Mouse (Mus musculus): ENCODE measurements around the gene Vmn1r180. TPM values are rescaled to one million over a fixed set of nuclear protein-coding genes. Genes with fewer than 3 reads are reported as not detected.
"Not testable (repeated sequence)": the region's sequence is repeated elsewhere in the genome, so short reads cannot be mapped to it uniquely, and the experiment has no call there.

Gene Vmn1r180
- total RNA-seq (2014; rRNA removed) = not detected in 2 replicates
- polyA plus RNA-seq (2015; fragmentation: Nextera tagmentation; extraction: Ambion mirVana) = not detected in 2 replicates

- peaks cover 15% of the 10 kb centered on the region; the same call in 1 of the 2 replicates for H3K9me3 ChIP-seq (ENCODE audit: low read length)
- H3K4me2 ChIP-seq (ENCODE audit: low read depth, low read length, poor library complexity, severe bottlenecking) = no peak within 1 kb of the TSS
- H3K4me1 ChIP-seq (ENCODE audit: insufficient read depth, low read length) = no peaks in the 10 kb centered on the region
- no peak within 1 kb of the TSS for H3K9ac ChIP-seq (replicated peaks; ENCODE audit: low read length, poor library complexity, severe bottlenecking)
- no peak within 1 kb of the TSS for H3K27ac ChIP-seq (ENCODE audit: low read depth, low read length)
- H3K36me3 ChIP-seq (ENCODE audit: insufficient read depth, low read length) = no peaks in the 10 kb centered on the region
- H3K4me3 ChIP-seq (ENCODE audit: low read depth, low read length) = no peak within 1 kb of the TSS
- DNase-seq (ENCODE audit: low spot score) = no peak
- no peak for TF ChIP-seq CTCF (IDR thresholded peaks at IDR 0.05)
- H3K27me3 ChIP-seq (ENCODE audit: insufficient read depth, low read length) = no peaks in the 10 kb centered on the region
- no peak for ATAC-seq (ENCODE audit: low FRiP score)
Observed at GRCm38 (mm10) chr7:23950332-23950731, at the start of gene Vmn1r180. Gene Vmn1r180, plus strand, starts transcription at chr7:23950632.

DNA sequence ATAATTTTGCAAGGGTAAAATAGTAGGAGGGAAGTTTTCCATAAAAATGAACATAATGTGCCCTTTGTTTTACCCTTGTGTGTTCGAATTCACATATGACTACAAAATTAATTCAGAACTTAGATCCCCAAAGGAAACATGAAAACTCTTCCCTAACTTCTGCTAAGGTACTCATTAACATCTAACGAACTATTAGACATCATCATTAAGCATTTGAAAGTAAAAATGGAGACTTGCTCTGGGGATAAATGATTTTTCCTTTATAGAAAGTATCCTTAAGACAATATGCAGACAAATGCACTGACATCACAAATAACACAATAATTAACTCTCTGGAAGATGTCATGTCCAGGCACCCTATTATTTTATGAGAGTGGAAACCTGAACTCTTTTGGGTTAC, 23.8 kb upstream of the Vmn1r180 start, which contains the start of gene Vmn1r179:
TSS of gene Vmn1r179 (plus strand) at position 301 of the 400 bp plus-strand sequence.
- Histone ChIP-seq H3K4me2 (ENCODE audit: low read depth, low read length, poor library complexity, severe bottlenecking) (no peak within 1 kb of the TSS), H3K4me3 (ENCODE audit: low read depth, low read length) (no peak within 1 kb of the TSS), H3K36me3 (ENCODE audit: insufficient read depth, low read length) (no peaks in the 10 kb centered on the region), H3K9ac (replicated peaks; ENCODE audit: low read length, poor library complexity, severe bottlenecking) (no peak within 1 kb of the TSS), H3K27me3 (ENCODE audit: insufficient read depth, low read length) (no peaks in the 10 kb centered on the region), H3K9me3 (ENCODE audit: low read length) (peaks cover 11% of the 10 kb centered on the region), H3K27ac (ENCODE audit: low read depth, low read length) (no peak within 1 kb of the TSS), H3K4me1 (ENCODE audit: insufficient read depth, low read length) (no peaks in the 10 kb centered on the region)
- 44% methylated on average over 2 of the region's 2 CpGs for WGBS
- no peak for DNase-seq (ENCODE audit: low spot score)
- ATAC-seq (ENCODE audit: low FRiP score) = no peak
- TF ChIP-seq CTCF (IDR thresholded peaks at IDR 0.05) = no peak

- H3K36me3 ChIP-seq (ENCODE audit: insufficient read depth, low read length); H3K27me3 ChIP-seq (ENCODE audit: insufficient read depth, low read length); H3K4me1 ChIP-seq (ENCODE audit: insufficient read depth, low read length); H3K4me3 ChIP-seq (ENCODE audit: low read depth, low read length); H3K4me2 ChIP-seq (ENCODE audit: low read depth, low read length, poor library complexity, severe bottlenecking); ATAC-seq (ENCODE audit: low FRiP score); DNase-seq (ENCODE audit: low spot score); H3K9ac ChIP-seq (replicated peaks; ENCODE audit: low read length, poor library complexity, severe bottlenecking); H3K27ac ChIP-seq (ENCODE audit: low read depth, low read length): not testable (repeated sequence)
- H3K9me3 ChIP-seq (ENCODE audit: low read length) = peaks cover 34% of the 10 kb centered on the region; the same call in 1 of the 2 replicates
- 40% methylated on average over 3 of the region's 3 CpGs for WGBS
- peak; percentile 13; the same call in 1 of the 2 replicates for TF ChIP-seq CTCF (IDR thresholded peaks at IDR 0.05)
Observed at GRCm38 (mm10) chr7:23968044-23968443, 17.6 kb downstream of the Vmn1r180 start.

DNA sequence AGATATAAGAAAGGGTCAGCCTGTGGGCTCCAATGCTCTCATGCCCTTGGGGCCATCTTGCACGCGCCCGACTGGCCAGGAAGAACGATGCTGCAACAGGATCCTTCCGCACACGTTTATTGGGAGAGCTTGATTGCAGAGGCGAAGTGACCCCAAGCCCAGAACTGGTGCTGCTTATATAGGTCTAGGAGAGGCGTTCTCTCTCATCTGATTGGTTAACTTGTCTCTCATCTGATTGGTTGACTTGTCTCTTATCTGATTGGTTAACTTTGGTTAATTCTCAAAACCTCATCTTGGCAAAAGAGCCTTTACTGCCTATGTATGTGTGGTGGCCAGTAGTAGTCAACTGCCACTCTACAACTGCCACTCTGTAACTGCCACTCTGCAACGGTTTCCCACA, 23.9 kb downstream of the Vmn1r180 start, which contains the start of gene Vmn1r181:
TSS of gene Vmn1r181 (plus strand) at position 301 of the 400 bp plus-strand sequence.
- H3K9ac ChIP-seq (replicated peaks; ENCODE audit: low read length, poor library complexity, severe bottlenecking) = not testable (repeated sequence)

GRCm38 (mm10) chr7:24001391-24001790, 51.0 kb downstream of the Vmn1r180 start, which contains the start of gene V1rd19:
Gene V1rd19, plus strand, starts transcription at chr7:24001691.
- Histone ChIP-seq H3K4me1 (ENCODE audit: insufficient read depth, low read length) (no peaks in the 10 kb centered on the region), H3K4me3 (ENCODE audit: low read depth, low read length) (no peak within 1 kb of the TSS), H3K9ac (replicated peaks; ENCODE audit: low read length, poor library complexity, severe bottlenecking) (no peak within 1 kb of the TSS), H3K4me2 (ENCODE audit: low read depth, low read length, poor library complexity, severe bottlenecking) (no peak within 1 kb of the TSS), H3K9me3 (ENCODE audit: low read length) (peaks cover 6% of the 10 kb centered on the region), H3K27ac (ENCODE audit: low read depth, low read length) (no peak within 1 kb of the TSS), H3K36me3 (ENCODE audit: insufficient read depth, low read length) (no peaks in the 10 kb centered on the region), H3K27me3 (ENCODE audit: insufficient read depth, low read length) (no peaks in the 10 kb centered on the region)
- no peak for TF ChIP-seq CTCF (IDR thresholded peaks at IDR 0.05)
- no peak for ATAC-seq (ENCODE audit: low FRiP score)
- no peak for DNase-seq (ENCODE audit: low spot score)
- 60% methylated on average over 2 of the region's 2 CpGs for whole genome bisulfite sequencing

More for the DNA sequence above, 23.9 kb downstream of the Vmn1r180 start, which contains the start of gene Vmn1r181:
- not testable (repeated sequence) for H3K4me1 ChIP-seq (ENCODE audit: insufficient read depth, low read length); ATAC-seq (ENCODE audit: low FRiP score); H3K27me3 ChIP-seq (ENCODE audit: insufficient read depth, low read length); H3K4me2 ChIP-seq (ENCODE audit: low read depth, low read length, poor library complexity, severe bottlenecking); H3K4me3 ChIP-seq (ENCODE audit: low read depth, low read length); H3K27ac ChIP-seq (ENCODE audit: low read depth, low read length); H3K36me3 ChIP-seq (ENCODE audit: insufficient read depth, low read length); DNase-seq (ENCODE audit: low spot score)
- 82% methylated on average over 9 of the region's 9 CpGs for WGBS
- H3K9me3 ChIP-seq (ENCODE audit: low read length) = peaks cover 48% of the 10 kb centered on the region; the same call in 1 of the 2 replicates

Other genes starting within 250 kb of the Vmn1r180 start
- gene Vmn1r173, start 249.9 kb upstream of the Vmn1r180 start, total RNA-seq (2014; rRNA removed) = not detected in 2 replicates
- gene Vmn1r173, start 249.9 kb upstream of the Vmn1r180 start, polyA plus RNA-seq (2015; fragmentation: Nextera tagmentation; extraction: Ambion mirVana) = not detected in 2 replicates
- not detected in 2 replicates for gene Vmn1r174, start 198.4 kb upstream of the Vmn1r180 start, total RNA-seq (2014; rRNA removed)
- not detected in 2 replicates for gene Vmn1r174, start 198.4 kb upstream of the Vmn1r180 start, polyA plus RNA-seq (2015; fragmentation: Nextera tagmentation; extraction: Ambion mirVana)
- gene Vmn1r175, start 140.0 kb upstream of the Vmn1r180 start, total RNA-seq (2014; rRNA removed) = not detected in 2 replicates
- not detected in 2 replicates for gene Vmn1r175, start 140.0 kb upstream of the Vmn1r180 start, polyA plus RNA-seq (2015; fragmentation: Nextera tagmentation; extraction: Ambion mirVana)
- gene Vmn1r176, start 113.3 kb upstream of the Vmn1r180 start, total RNA-seq (2014; rRNA removed) = not detected in 2 replicates
- 0.05 TPM in 1 of 2 replicates, not detected in the other for gene Vmn1r176, start 113.3 kb upstream of the Vmn1r180 start, polyA plus RNA-seq (2015; fragmentation: Nextera tagmentation; extraction: Ambion mirVana)
- gene Vmn1r177, start 84.2 kb upstream of the Vmn1r180 start, total RNA-seq (2014; rRNA removed) = not detected in 2 replicates
- not detected in 2 replicates for gene Vmn1r177, start 84.2 kb upstream of the Vmn1r180 start, polyA plus RNA-seq (2015; fragmentation: Nextera tagmentation; extraction: Ambion mirVana)
- gene Vmn1r178, start 58.6 kb upstream of the Vmn1r180 start, total RNA-seq (2014; rRNA removed) = not detected in 2 replicates
- gene Vmn1r178, start 58.6 kb upstream of the Vmn1r180 start, polyA plus RNA-seq (2015; fragmentation: Nextera tagmentation; extraction: Ambion mirVana) = not detected in 2 replicates
- not detected in 2 replicates for gene Vmn1r179, start 23.7 kb upstream of the Vmn1r180 start, total RNA-seq (2014; rRNA removed)
- not detected in 2 replicates for gene Vmn1r179, start 23.7 kb upstream of the Vmn1r180 start, polyA plus RNA-seq (2015; fragmentation: Nextera tagmentation; extraction: Ambion mirVana)
- gene Vmn1r181, start 24.0 kb downstream of the Vmn1r180 start, total RNA-seq (2014; rRNA removed) = not detected in 2 replicates
- gene Vmn1r181, start 24.0 kb downstream of the Vmn1r180 start, polyA plus RNA-seq (2015; fragmentation: Nextera tagmentation; extraction: Ambion mirVana) = not detected in 2 replicates
- gene V1rd19, start 51.1 kb downstream of the Vmn1r180 start, total RNA-seq (2014; rRNA removed) = not detected in 2 replicates
- not detected in 2 replicates for gene V1rd19, start 51.1 kb downstream of the Vmn1r180 start, polyA plus RNA-seq (2015; fragmentation: Nextera tagmentation; extraction: Ambion mirVana)
- not detected in 2 replicates for gene Vmn1r183, start 102.6 kb downstream of the Vmn1r180 start, total RNA-seq (2014; rRNA removed)
- gene Vmn1r183, start 102.6 kb downstream of the Vmn1r180 start, polyA plus RNA-seq (2015; fragmentation: Nextera tagmentation; extraction: Ambion mirVana) = not detected in 2 replicates
- 32.7 and 41.2 TPM in 2 replicates for gene Zfp180, start 131.3 kb downstream of the Vmn1r180 start, total RNA-seq (2014; rRNA removed)
- gene Zfp180, start 131.3 kb downstream of the Vmn1r180 start, polyA plus RNA-seq (2015; fragmentation: Nextera tagmentation; extraction: Ambion mirVana) = 24.8 and 25.1 TPM in 2 replicates
- 6.9 and 10.0 TPM in 2 replicates for gene Zfp112, start 161.7 kb downstream of the Vmn1r180 start, total RNA-seq (2014; rRNA removed)
- 4.2 and 4.3 TPM in 2 replicates for gene Zfp112, start 161.7 kb downstream of the Vmn1r180 start, polyA plus RNA-seq (2015; fragmentation: Nextera tagmentation; extraction: Ambion mirVana)
- gene Zfp235, start 183.5 kb downstream of the Vmn1r180 start, total RNA-seq (2014; rRNA removed) = 28.0 and 29.9 TPM in 2 replicates
- 20.4 and 22.8 TPM in 2 replicates for gene Zfp235, start 183.5 kb downstream of the Vmn1r180 start, polyA plus RNA-seq (2015; fragmentation: Nextera tagmentation; extraction: Ambion mirVana)
- 4.1 and 5.3 TPM in 2 replicates for gene Zfp114, start 224.4 kb downstream of the Vmn1r180 start, total RNA-seq (2014; rRNA removed)
- 2.1 and 2.4 TPM in 2 replicates for gene Zfp114, start 224.4 kb downstream of the Vmn1r180 start, polyA plus RNA-seq (2015; fragmentation: Nextera tagmentation; extraction: Ambion mirVana)

All from midbrain, postnatal 0 days (tissue).